Mouse (Mus musculus) ES-E14 (cell line): Measurements from ENCODE around the gene Crygb. TPM values are rescaled to one million over a fixed set of nuclear protein-coding genes. Genes with fewer than 3 reads are reported as not detected.

Experiments used
- DNase-seq: peaks from one replicate; pipeline ENCODE4 v3.0.0-alpha.2; 2013; ENCODE audit warnings: low read depth, low spot score
- H3K27ac ChIP-seq: 2 replicates; pipeline ENCODE4 v1.5.1; 2012; ENCODE audit warnings: low read depth, mild to moderate bottlenecking, low read length, moderate library complexity, mixed read lengths; ENCODE audit not compliant: poor library complexity, insufficient read depth, severe bottlenecking
- H3K36me3 ChIP-seq: 2 replicates; pipeline ENCODE4 v1.6.1; 2012; ENCODE audit warnings: mild to moderate bottlenecking, low read length, moderate library complexity, mixed read lengths; ENCODE audit not compliant: control insufficient read depth, poor library complexity, insufficient read depth, severe bottlenecking
- H3K4me1 ChIP-seq, 2 experiments: fragments of 150-350 bp in 1 of 2; sonication (generic) in 1 of 2; 2 replicates each; pipeline ENCODE4 v1.6.1; 2012; ENCODE audit warnings: low read length in 2 of 2, mild to moderate bottlenecking in 1 of 2, mixed read lengths in 1 of 2; ENCODE audit not compliant: control insufficient read depth in 2 of 2, insufficient read depth in 2 of 2, poor library complexity in 1 of 2
- H3K4me3 ChIP-seq, 2 experiments: fragments of 150-350 bp in 1 of 2; sonication (generic) in 1 of 2; 2 replicates each; pipeline ENCODE4 v1.5.1; 2012; ENCODE audit warnings: low read length in 2 of 2, low read depth in 1 of 2, mild to moderate bottlenecking in 1 of 2, mixed read lengths in 1 of 2; ENCODE audit not compliant: insufficient read depth in 1 of 2, poor library complexity in 1 of 2, severe bottlenecking in 1 of 2
- H3K9ac ChIP-seq: 2 replicates; pipeline ENCODE4 v1.6.1; 2012; ENCODE audit warnings: low read depth, mild to moderate bottlenecking, low read length, mixed read lengths; ENCODE audit not compliant: poor library complexity, insufficient read depth, severe bottlenecking
- H3K9me3 ChIP-seq: fragments of 150-350 bp; sonication (generic); 2 replicates; pipeline ENCODE4 v1.6.1; 2012; ENCODE audit warnings: low read depth, mild to moderate bottlenecking, low read length; ENCODE audit not compliant: control insufficient read depth, insufficient read depth
- CHD2 ChIP-seq: IDR thresholded peaks from 2 replicates; pipeline ENCODE4 v1.6.1; 2014; ENCODE audit warnings: mild to moderate bottlenecking, low read depth, low read length, inconsistent platforms
- HCFC1 ChIP-seq: IDR thresholded peaks from 2 replicates; pipeline ENCODE4 v1.6.1; 2012; ENCODE audit warnings: low read length, inconsistent platforms, borderline replicate concordance; ENCODE audit not compliant: insufficient read depth
- MAFK ChIP-seq: IDR thresholded peaks from 2 replicates; pipeline ENCODE4 v1.6.1; 2014; ENCODE audit warnings: mild to moderate bottlenecking, low read depth, low read length, inconsistent platforms; ENCODE audit not compliant: insufficient read depth
- ZC3H11A ChIP-seq: IDR thresholded peaks from 2 replicates; pipeline ENCODE4 v1.6.1; 2012; ENCODE audit warnings: low read depth, mild to moderate bottlenecking, inconsistent platforms, low read length, borderline replicate concordance
- ZNF384 ChIP-seq: IDR thresholded peaks from 2 replicates; pipeline ENCODE4 v1.6.1; 2012; ENCODE audit warnings: low read depth, low read length, inconsistent platforms
- in situ Hi-C, 2 experiments: fragments of 600-800 bp; cut with MboI; formaldehyde crosslinking; loops; one replicate each; pipeline ENCODE4 v1.15.1; 2025; ENCODE audit warnings: low sequenced_read_pairs in 2 of 2, inconsistent platforms in 1 of 2; ENCODE audit not compliant: unreplicated experiment in 2 of 2
- total RNA-seq: library from RNA; depleted of rRNA; stranded (reverse); fragments of 300-350 nt; gene quantifications from 2 replicates; pipeline ENCODE4 v1.2.3, GENCODE M21; 2012

Gene Crygb
- total RNA-seq, 1 experiment = 0.67 TPM

GRCm38 (mm10) chr1:65088567-65089356 lies 6.7 kb upstream of the Crygb start:
- in situ Hi-C loops = no loop called here
- no peak overlapping the region for H3K9ac ChIP-seq
- H3K9me3 ChIP-seq = no peaks in the 10 kb centered on the region
- DNase-seq = no peak
- no peaks in the 10 kb centered on the region for H3K4me1 ChIP-seq
- H3K27ac ChIP-seq = no peak overlapping the region
- H3K36me3 ChIP-seq = no peaks in the 10 kb centered on the region
- TF ChIP-seq MAFK (no peak), ZNF384 (no peak), ZC3H11A (no peak), CHD2 (no peak), HCFC1 (no peak)
- no peak overlapping the region for H3K4me3 ChIP-seq

- Histone ChIP-seq H3K4me1 (no peaks in the 10 kb centered on the region; a peak in 1 of 4 replicates), H3K9ac (no peak overlapping the region), H3K4me3 (no peak overlapping the region), H3K9me3 (no peaks in the 10 kb centered on the region), H3K27ac (no peak overlapping the region), H3K36me3 (no peaks in the 10 kb centered on the region)
- no peak for TF ChIP-seq HCFC1
- TF ChIP-seq CHD2 = no peak
- TF ChIP-seq MAFK = no peak
- TF ChIP-seq ZNF384 = no peak
- no peak for TF ChIP-seq ZC3H11A
- in situ Hi-C loops = no loop called here
- DNase-seq = no peak
Observed at GRCm38 (mm10) chr1:65075607-65076006, 6.5 kb downstream of the Crygb start.

- Histone ChIP-seq H3K9ac (no peak within 1 kb of the TSS; the same call in 1 of the 2 replicates), H3K4me3 (peak within 1 kb of the TSS; percentile 51 to 53; a peak in 2 of 4 replicates), H3K36me3 (no peaks in the 10 kb centered on the region), H3K9me3 (no peaks in the 10 kb centered on the region), H3K27ac (no peak within 1 kb of the TSS), H3K4me1 (no peaks in the 10 kb centered on the region; a peak in 1 of 4 replicates)
- in situ Hi-C loops = no loop called here
- TF ChIP-seq MAFK (no peak), CHD2 (no peak), ZNF384 (no peak), ZC3H11A (no peak), HCFC1 (no peak)
- no peak for DNase-seq
Observed at GRCm38 (mm10) chr1:65073589-65073988, 8.5 kb downstream of the Crygb start, which contains the start of gene Crygc. Crygc (minus strand) TSS chr1:65073689.

- in situ Hi-C loops = no loop called here
- TF ChIP-seq HCFC1 (no peak), CHD2 (no peak), ZC3H11A (no peak), MAFK (no peak), ZNF384 (no peak)
- Histone ChIP-seq H3K4me3 (no peak overlapping the region), H3K4me1 (no peaks in the 10 kb centered on the region), H3K9ac (no peak overlapping the region), H3K36me3 (no peaks in the 10 kb centered on the region), H3K27ac (no peak overlapping the region), H3K9me3 (no peaks in the 10 kb centered on the region)
- DNase-seq = no peak
Observed at GRCm38 (mm10) chr1:65067842-65068241, 14.2 kb downstream of the Crygb start.
